Mouse (Mus musculus): ENCODE results near the gene Ihh. TPM values are rescaled to one million over a fixed set of nuclear protein-coding genes. Genes with fewer than 3 reads are reported as not detected.

Ihh gene
- polyA plus RNA-seq, 1 experiment from 2014 or later: 0.16 TPM

DNA sequence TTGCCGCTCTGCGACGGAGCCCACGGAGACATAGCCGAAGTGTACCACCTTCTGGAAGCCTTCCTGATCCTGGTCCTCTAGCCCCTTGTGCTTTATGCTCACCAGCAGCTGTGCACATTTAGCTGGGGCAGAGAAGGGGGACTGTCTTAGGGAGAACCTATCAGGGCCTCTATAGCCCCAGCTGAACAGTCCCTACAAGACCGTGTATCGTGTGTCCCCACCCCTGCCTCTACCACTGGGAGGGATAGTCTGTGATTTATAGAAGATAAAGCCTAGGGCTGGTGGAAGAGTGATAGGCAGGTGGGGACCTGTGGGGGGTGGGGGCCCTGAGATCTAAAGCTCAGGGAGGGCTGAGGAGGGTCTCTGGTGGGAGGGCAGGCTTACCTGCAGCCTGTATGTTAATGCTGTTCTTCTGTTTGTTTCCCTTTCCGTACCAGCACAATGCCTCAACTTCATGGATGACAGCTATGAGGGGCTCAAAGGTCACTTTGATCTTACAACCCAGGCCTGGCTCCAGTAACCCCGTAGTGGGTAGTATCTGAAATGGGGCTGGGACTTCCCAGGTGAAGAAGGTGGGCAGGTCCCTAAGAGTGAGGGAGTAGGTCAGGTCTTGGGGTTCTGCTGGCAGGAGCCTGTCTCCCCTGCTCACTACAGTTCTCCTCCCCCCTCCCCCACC is 23.7 kb downstream of the Ihh start:
- ATAC-seq (ENCODE audit: low FRiP score, low TSS enrichment): no peak
- Histone ChIP-seq H3K9me3 (ENCODE audit: control insufficient read depth, low read length) (no peaks in the 10 kb centered on the region), H3K36me3 (ENCODE audit: control insufficient read depth, insufficient read depth, low read length) (no peaks in the 10 kb centered on the region), H3K27me3 (ENCODE audit: control insufficient read depth, insufficient read depth, low read length) (no peaks in the 10 kb centered on the region), H3K27ac (replicated peaks; ENCODE audit: low read depth, low read length) (no peak overlapping the region), H3K4me2 (ENCODE audit: low read length) (no peak overlapping the region), H3K9ac (replicated peaks; ENCODE audit: low read length) (no peak overlapping the region), H3K4me3 (replicated peaks; ENCODE audit: low read depth, low read length) (no peak overlapping the region), H3K4me1 (ENCODE audit: control insufficient read depth, insufficient read depth, low read length) (no peaks in the 10 kb centered on the region)
- whole genome bisulfite sequencing: 82% methylated on average over 9 of the region's 9 CpGs
- no peak for DNase-seq

GRCm38 (mm10) chr1:74926721-74927120 is 24.8 kb downstream of the Ihh start:
- H3K4me1 ChIP-seq (ENCODE audit: control insufficient read depth, insufficient read depth, low read length): no peaks in the 10 kb centered on the region
- no peaks in the 10 kb centered on the region for H3K36me3 ChIP-seq (ENCODE audit: control insufficient read depth, insufficient read depth, low read length)
- DNase-seq (peak; percentile 61), ATAC-seq (ENCODE audit: low FRiP score, low TSS enrichment) (no peak)
- no peaks in the 10 kb centered on the region for H3K9me3 ChIP-seq (ENCODE audit: control insufficient read depth, low read length)
- H3K27ac ChIP-seq (replicated peaks; ENCODE audit: low read depth, low read length): no peak overlapping the region
- H3K27me3 ChIP-seq (ENCODE audit: control insufficient read depth, insufficient read depth, low read length): no peaks in the 10 kb centered on the region
- WGBS: 34% methylated on average over 6 of the region's 6 CpGs
- no peak overlapping the region for H3K9ac ChIP-seq (replicated peaks; ENCODE audit: low read length)
- H3K4me2 ChIP-seq (ENCODE audit: low read length): no peak overlapping the region
- no peak overlapping the region for H3K4me3 ChIP-seq (replicated peaks; ENCODE audit: low read depth, low read length)

- no peaks in the 10 kb centered on the region for H3K27me3 ChIP-seq (ENCODE audit: control insufficient read depth, insufficient read depth, low read length)
- 70% methylated on average over 4 of the region's 4 CpGs for WGBS
- no peak overlapping the region for H3K9ac ChIP-seq (replicated peaks; ENCODE audit: low read length)
- no peak for DNase-seq
- no peak for ATAC-seq (ENCODE audit: low FRiP score, low TSS enrichment)
- H3K27ac ChIP-seq (replicated peaks; ENCODE audit: low read depth, low read length): no peak overlapping the region
- no peak overlapping the region for H3K4me2 ChIP-seq (ENCODE audit: low read length)
- H3K4me1 ChIP-seq (ENCODE audit: control insufficient read depth, insufficient read depth, low read length): no peaks in the 10 kb centered on the region
- no peaks in the 10 kb centered on the region for H3K9me3 ChIP-seq (ENCODE audit: control insufficient read depth, low read length)
- no peak overlapping the region for H3K4me3 ChIP-seq (replicated peaks; ENCODE audit: low read depth, low read length)
- H3K36me3 ChIP-seq (ENCODE audit: control insufficient read depth, insufficient read depth, low read length): no peaks in the 10 kb centered on the region
Observed at GRCm38 (mm10) chr1:74924464-74924863, 27.0 kb downstream of the Ihh start.

GRCm38 (mm10) chr1:74915706-74916105 is 35.8 kb downstream of the Ihh start:
- DNase-seq: peak; percentile 39
- Histone ChIP-seq H3K36me3 (ENCODE audit: control insufficient read depth, insufficient read depth, low read length) (no peaks in the 10 kb centered on the region), H3K4me3 (replicated peaks; ENCODE audit: low read depth, low read length) (no peak overlapping the region), H3K27me3 (ENCODE audit: control insufficient read depth, insufficient read depth, low read length) (no peaks in the 10 kb centered on the region), H3K9ac (replicated peaks; ENCODE audit: low read length) (no peak overlapping the region), H3K9me3 (ENCODE audit: control insufficient read depth, low read length) (no peaks in the 10 kb centered on the region), H3K4me2 (ENCODE audit: low read length) (no peak overlapping the region), H3K27ac (replicated peaks; ENCODE audit: low read depth, low read length) (no peak overlapping the region), H3K4me1 (ENCODE audit: control insufficient read depth, insufficient read depth, low read length) (no peaks in the 10 kb centered on the region)
- no peak for ATAC-seq (ENCODE audit: low FRiP score, low TSS enrichment)
- WGBS: 27% methylated on average over 13 of the region's 13 CpGs

- 28% methylated on average over 6 of the region's 6 CpGs for WGBS
- ATAC-seq (ENCODE audit: low FRiP score, low TSS enrichment) (no peak), DNase-seq (no peak)
- Histone ChIP-seq H3K36me3 (ENCODE audit: control insufficient read depth, insufficient read depth, low read length) (no peaks in the 10 kb centered on the region), H3K9me3 (ENCODE audit: control insufficient read depth, low read length) (no peaks in the 10 kb centered on the region), H3K27me3 (ENCODE audit: control insufficient read depth, insufficient read depth, low read length) (peaks cover 42% of the 10 kb centered on the region), H3K4me2 (ENCODE audit: low read length) (no peak overlapping the region), H3K9ac (replicated peaks; ENCODE audit: low read length) (no peak overlapping the region), H3K27ac (replicated peaks; ENCODE audit: low read depth, low read length) (no peak overlapping the region), H3K4me1 (ENCODE audit: control insufficient read depth, insufficient read depth, low read length) (peaks cover 9% of the 10 kb centered on the region), H3K4me3 (replicated peaks; ENCODE audit: low read depth, low read length) (no peak overlapping the region)
Observed at GRCm38 (mm10) chr1:74902191-74902590, 49.3 kb downstream of the Ihh start.

DNA sequence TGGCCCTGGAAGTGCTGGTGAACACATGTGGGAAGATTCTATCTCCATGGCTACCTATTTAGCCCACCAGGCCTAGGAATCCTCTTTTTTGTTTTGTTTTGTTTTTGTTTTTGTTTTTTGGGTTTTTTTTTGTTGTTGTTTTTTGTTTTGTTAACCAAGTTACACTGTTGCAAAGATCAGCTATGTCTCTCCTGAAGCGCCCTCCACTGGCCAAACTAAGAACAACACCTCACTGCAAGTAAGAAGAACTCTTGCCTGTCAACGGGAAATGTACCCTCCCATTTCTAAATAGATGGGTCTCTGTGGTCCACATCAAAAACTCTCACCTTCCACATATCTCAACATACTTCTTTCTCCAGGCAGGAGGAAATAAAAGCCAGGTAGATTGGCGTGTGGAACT is 49.8 kb downstream of the Ihh start:
- H3K4me1 ChIP-seq (ENCODE audit: control insufficient read depth, insufficient read depth, low read length): peaks cover 9% of the 10 kb centered on the region
- no peak overlapping the region for H3K9ac ChIP-seq (replicated peaks; ENCODE audit: low read length)
- DNase-seq (peak; percentile 74), ATAC-seq (ENCODE audit: low FRiP score, low TSS enrichment) (no peak)
- H3K4me3 ChIP-seq (replicated peaks; ENCODE audit: low read depth, low read length): no peak overlapping the region
- H3K9me3 ChIP-seq (ENCODE audit: control insufficient read depth, low read length): no peaks in the 10 kb centered on the region
- H3K27ac ChIP-seq (replicated peaks; ENCODE audit: low read depth, low read length): no peak overlapping the region
- H3K27me3 ChIP-seq (ENCODE audit: control insufficient read depth, insufficient read depth, low read length): peaks cover 42% of the 10 kb centered on the region
- no peaks in the 10 kb centered on the region for H3K36me3 ChIP-seq (ENCODE audit: control insufficient read depth, insufficient read depth, low read length)
- H3K4me2 ChIP-seq (ENCODE audit: low read length): no peak overlapping the region
- 2% methylated on average over 3 of the region's 3 CpGs for WGBS

DNA sequence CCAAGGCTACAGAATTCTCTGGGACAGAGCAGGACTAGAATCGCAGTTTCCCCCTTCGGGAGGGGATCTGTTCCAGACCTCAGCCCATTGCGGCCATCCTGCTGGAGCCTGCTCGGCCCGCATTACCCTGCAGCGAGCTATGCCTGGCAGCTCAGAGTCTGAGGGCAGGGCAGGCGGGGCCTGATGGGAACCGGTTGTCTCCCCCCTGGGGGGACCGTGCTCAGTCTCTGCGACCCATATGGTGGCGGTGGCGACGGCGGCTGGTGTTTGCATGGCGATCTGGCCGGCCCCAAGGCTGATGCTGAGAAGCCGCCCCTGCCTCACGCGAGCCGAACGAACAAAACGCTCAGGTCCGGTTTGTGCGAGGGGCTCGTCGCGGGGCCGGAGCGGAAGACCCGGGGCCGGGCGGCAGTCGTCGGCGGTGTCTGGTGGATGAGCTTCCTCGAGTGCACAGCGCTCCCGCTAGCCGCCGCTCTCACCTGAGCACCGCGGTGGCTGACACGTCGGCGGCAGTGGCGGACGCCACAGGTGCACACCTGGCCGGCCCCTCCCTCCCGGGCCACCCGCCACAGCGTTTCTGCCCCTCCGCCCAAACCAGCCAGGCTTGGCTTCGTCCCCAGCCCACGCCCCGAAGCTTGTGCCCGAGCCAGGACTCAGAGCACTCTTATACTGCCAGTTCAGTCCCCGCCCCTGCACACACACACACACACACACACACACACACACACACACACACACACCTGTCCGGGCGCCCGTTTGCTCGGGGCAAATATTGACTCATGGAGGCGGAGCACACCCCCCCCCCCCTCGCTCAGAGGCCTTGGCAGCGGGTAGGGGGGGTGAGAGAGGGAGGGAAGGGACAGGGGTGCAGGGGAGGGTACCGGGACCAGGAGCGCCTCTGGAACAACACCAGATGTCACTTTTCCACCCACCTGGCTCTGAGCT is 50.9 kb downstream of the Ihh start:
- DNase-seq: peak; percentile 55
- no peak for ATAC-seq (ENCODE audit: low FRiP score, low TSS enrichment)

GRCm38 (mm10) chr1:74898656-74899431 is 52.6 kb downstream of the Ihh start:
- no peak for ATAC-seq (ENCODE audit: low FRiP score, low TSS enrichment)
- WGBS: 9% methylated on average over 8 of the region's 10 CpGs

More for the DNA sequence above, 50.9 kb downstream of the Ihh start:
- H3K27ac ChIP-seq (replicated peaks; ENCODE audit: low read depth, low read length): no peak overlapping the region
- H3K27me3 ChIP-seq (ENCODE audit: control insufficient read depth, insufficient read depth, low read length): peaks cover 52% of the 10 kb centered on the region
- H3K4me1 ChIP-seq (ENCODE audit: control insufficient read depth, insufficient read depth, low read length): peaks cover 9% of the 10 kb centered on the region
- WGBS: under 1% methylated on average over 66 of the region's 66 CpGs
- peak overlapping the region; percentile 34 for H3K4me3 ChIP-seq (replicated peaks; ENCODE audit: low read depth, low read length)
- H3K36me3 ChIP-seq (ENCODE audit: control insufficient read depth, insufficient read depth, low read length): no peaks in the 10 kb centered on the region
- no peaks in the 10 kb centered on the region for H3K9me3 ChIP-seq (ENCODE audit: control insufficient read depth, low read length)
- H3K4me2 ChIP-seq (ENCODE audit: low read length): peak overlapping the region; percentile 63
- peak overlapping the region; percentile 29; the same call in 1 of the 2 replicates for H3K9ac ChIP-seq (replicated peaks; ENCODE audit: low read length)

More at GRCm38 (mm10) chr1:74898656-74899431, 52.6 kb downstream of the Ihh start:
- peaks cover 9% of the 10 kb centered on the region for H3K4me1 ChIP-seq (ENCODE audit: control insufficient read depth, insufficient read depth, low read length)
- H3K9me3 ChIP-seq (ENCODE audit: control insufficient read depth, low read length): no peaks in the 10 kb centered on the region
- H3K4me3 ChIP-seq (replicated peaks; ENCODE audit: low read depth, low read length): no peak overlapping the region
- peaks cover 62% of the 10 kb centered on the region for H3K27me3 ChIP-seq (ENCODE audit: control insufficient read depth, insufficient read depth, low read length)
- no peak overlapping the region for H3K9ac ChIP-seq (replicated peaks; ENCODE audit: low read length)
- no peaks in the 10 kb centered on the region for H3K36me3 ChIP-seq (ENCODE audit: control insufficient read depth, insufficient read depth, low read length)
- H3K4me2 ChIP-seq (ENCODE audit: low read length): no peak overlapping the region
- DNase-seq: peak; percentile 14
- H3K27ac ChIP-seq (replicated peaks; ENCODE audit: low read depth, low read length): no peak overlapping the region
